1 mouse cellular context compared by ENCODE assay signal in the genomic region with DNA sequence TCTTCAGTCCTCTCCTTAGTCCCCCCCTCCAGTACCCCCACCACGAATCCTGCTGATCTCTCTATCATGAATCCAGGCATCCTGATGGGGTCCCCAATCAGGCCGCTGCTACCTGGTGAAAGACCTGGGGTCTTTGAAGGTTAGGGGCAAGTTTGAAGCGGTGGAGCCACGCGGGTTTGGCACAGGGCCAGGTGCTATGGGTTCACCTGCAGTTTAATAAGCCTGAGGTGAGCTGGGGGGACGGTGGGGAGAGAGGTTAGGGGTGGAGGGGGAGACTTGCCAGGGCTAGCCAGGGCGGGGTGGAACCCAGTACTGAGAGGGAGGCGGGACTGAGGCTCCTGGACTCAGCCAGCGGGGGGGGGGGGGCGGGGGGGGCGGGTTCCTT.
TF ChIP-seq lines count a peak whose summit lies in the region.

No protein-coding gene starts in this region.

TF ChIP-seq in ES-E14, 5 proteins besides CTCF, POLR2A, EP300 and RAD21:
- TF ChIP-seq MAFK (IDR thresholded peaks at IDR 0.05; ENCODE audit: insufficient read depth, low read depth, low read length) (no peak), CHD2 (IDR thresholded peaks at IDR 0.05; ENCODE audit: low read depth, low read length) (no peak), HCFC1 (IDR thresholded peaks at IDR 0.05; ENCODE audit: borderline replicate concordance, insufficient read depth, low read length) (no peak), ZC3H11A (IDR thresholded peaks at IDR 0.05; ENCODE audit: borderline replicate concordance, low read depth, low read length) (no peak), ZNF384 (IDR thresholded peaks at IDR 0.05; ENCODE audit: low read depth, low read length) (no peak)
TF ChIP-seq in ES-E14: peak in this region for 0.
